Mouse (Mus musculus) hindlimb bud, embryonic 11.5 days (tissue): ENCODE results near the gene Nbea.
A peak's percentile ranks its signal among the peaks of the same experiment; 100 is the strongest.
"Not testable (repeated sequence)": the region's sequence is repeated elsewhere in the genome, so short reads cannot be mapped to it uniquely, and the experiment has no call there.

Experiments used
- DNase-seq: peaks from one replicate; pipeline ENCODE4 v3.0.0-alpha.2; 2012; ENCODE audit warnings: low read depth, low spot score; ENCODE audit errors: extremely low spot score

Nbea gene

DNA sequence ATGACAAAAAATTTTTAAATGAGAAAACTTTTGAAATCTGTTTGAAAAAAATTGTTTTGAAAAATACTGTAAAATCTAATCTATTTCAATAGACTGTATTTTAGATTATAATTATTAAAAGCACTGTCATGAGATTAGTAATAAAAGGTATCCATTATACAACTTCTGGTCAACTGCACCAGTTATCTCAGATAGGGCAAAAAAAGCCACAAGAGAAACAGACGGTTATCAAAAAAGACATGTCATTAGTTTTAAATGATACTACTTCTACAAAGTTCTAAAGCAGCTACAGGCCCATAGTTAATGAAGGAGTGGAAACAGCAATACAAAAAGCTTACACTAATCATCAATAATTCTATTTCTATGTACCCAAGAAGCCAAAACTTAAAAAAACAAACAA, 144.0 kb downstream of the Nbea start:
- no peak for DNase-seq

DNA sequence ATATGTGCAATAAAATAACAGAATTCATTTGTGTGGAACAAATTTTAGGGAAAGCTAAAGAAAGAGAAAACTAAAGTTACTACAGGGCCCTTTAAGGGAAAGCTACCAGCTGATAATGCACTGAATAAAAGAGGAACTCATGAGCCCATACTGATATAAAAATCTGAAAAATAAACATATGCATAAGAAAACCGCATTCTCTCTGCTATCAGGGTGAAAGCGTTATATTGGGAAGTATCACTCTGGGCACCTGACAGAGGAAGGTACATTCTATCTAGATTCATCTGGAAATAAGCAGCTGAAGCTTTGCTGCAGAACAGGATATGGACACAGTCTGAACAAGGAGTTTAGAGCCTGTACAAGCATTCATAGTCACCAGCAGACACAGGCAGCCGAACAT, 148.9 kb downstream of the Nbea start:
- DNase-seq, result no peak

DNA sequence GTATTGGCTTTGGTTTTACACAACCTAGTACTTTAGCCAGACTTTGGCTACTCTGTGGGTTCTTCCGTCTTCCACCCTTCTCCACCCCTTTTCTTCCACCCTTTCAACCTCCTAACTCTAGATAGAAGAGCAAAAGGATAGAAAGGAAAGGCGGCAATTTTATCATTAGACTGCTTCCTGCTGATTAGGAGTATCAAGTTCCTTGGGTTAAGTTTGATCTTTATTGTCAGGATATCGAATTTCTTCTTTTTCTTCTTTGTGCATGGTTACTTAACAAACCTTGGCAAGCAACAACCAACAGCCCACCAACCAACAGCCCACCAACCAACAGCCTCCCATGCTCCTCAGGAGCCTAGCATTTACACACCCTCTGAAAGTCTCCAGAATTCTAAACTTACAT, 165.0 kb downstream of the Nbea start:
- DNase-seq, result no peak

DNA sequence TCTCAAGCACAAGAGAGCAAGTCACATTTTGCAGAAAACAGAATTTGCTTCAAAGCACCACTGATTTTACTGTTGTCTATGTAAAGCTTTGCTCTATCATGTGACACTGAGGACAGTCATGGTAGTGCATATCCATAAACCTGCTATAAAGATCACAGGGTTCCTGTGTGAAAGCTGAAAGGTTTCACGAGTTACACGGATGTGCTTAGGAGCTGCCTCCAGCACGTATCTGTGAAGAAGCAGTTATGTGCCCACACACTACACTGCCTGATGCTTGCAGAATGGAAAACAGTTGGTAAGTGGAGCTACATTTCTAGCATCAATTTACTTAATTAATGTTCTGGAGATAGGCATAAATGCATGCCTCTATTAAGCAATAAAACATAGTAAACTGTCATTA, 172.4 kb downstream of the Nbea start:
- no peak for DNase-seq

DNA sequence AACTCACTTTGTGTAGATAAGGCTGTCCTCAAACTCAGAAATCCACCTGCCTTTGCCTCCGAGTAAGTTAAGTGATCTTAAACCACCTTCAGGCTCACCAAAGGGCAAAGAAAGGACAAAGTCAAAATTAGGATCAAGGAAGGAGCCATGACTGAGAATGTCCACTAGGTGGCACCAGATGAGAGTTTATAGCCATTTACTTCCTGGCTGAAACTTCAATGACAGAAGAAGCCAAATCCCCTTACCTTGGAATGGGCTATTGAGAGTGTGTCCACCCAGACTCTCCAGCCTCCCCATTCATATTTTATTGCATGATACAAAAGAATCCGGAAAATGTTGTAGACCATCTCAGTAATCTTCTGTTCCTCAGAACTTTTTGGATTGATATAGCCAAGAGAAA, 175.5 kb downstream of the Nbea start:
- peak; percentile 54 for DNase-seq

DNA sequence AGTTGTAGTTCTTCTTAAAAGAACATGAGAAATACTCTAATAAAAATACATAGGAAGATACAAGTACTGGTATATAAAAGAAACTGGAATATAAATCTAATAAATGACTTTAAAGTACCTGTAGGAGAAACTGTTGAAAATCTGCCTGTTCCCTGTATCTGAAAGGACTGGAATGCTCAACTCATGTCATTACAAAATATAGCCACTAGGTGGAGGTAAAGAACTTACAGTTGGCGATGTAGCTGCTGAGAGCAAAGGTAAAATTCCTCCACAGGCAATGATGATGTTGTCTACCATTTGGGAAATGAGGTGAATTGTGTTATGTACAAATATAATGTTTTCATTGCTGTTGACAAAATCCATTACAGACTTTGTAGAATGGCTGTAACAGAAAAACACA, 183.2 kb downstream of the Nbea start:
- DNase-seq, result peak; percentile 77

DNA sequence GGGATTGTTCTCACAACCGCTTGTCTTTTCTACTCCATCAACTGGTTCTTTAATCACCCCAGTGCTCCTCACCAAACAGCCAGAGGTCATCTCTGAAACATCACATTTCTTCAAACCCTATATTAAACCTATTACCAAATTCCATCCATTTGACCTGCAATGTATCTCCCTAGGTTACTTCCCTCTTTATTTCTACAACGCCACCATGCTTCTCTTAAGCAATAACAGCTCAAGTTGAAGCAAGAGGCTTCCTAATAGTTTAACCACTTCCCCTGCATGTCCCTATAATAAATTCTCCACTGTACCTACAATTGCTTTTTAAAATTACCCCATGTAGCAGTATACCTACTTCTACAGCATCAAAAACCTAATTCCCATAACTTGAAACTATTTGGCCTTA, 205.1 kb downstream of the Nbea start:
- no peak for DNase-seq

DNA sequence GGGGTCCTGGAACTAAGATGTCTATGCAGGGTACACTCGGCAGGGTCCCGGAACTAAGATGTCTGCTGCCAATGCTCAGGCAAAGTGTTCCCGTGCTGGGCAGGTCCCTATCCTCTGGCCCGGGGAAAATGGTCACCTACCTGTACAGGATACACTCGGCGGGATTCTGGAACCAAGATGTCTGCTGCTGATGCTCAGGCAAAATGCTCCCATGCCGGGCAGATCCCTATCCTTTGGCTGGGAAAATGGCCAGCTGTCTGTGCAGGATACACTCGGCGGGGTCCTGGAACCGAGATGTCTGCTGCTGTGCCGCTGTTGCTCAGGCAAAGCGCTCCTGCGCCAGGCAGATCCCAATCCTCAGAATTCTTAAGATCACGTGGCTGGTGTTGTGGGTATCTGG, 206.5 kb downstream of the Nbea start:
- not testable (repeated sequence) for DNase-seq

DNA sequence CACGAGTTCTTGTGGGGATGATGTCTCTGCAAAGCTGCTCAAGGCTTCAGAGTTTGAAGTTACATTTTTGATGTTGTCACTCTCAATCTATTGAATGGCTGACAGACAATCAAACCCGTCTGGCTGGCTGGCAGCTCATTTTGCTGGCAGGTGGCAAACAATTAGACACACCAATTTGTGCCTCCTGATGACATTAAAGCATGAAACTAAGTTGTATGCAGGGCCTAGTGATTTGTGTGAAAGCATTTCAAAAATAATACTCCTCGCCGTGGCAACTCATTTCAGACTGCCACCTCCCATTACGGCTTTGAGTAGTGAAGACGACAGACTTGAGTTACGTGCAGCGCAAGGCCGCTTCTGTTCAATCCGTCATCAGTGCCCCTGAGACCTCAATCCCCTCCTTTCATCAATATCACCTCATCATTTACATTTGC, 217.8 kb downstream of the Nbea start:
- no peak for DNase-seq

DNA sequence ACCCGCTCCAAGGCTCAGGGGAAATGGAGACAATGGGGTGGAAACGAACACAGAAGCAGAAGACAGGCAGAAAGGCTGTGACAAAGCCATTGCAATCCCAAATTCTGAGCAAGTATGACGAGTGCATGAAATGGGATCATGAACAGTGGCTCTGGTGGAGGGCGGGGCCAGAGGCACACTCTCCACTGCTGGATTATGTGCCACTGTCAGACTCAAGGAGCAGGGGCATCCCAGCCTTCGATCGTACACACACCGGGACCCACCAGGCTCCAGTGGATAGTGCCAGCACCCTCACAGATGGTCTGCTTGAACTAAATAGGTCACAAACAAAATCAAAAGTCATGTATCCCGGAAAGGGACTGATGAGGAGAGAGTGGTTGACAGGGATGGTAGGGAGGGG, 220.5 kb downstream of the Nbea start:
- no peak for DNase-seq

DNA sequence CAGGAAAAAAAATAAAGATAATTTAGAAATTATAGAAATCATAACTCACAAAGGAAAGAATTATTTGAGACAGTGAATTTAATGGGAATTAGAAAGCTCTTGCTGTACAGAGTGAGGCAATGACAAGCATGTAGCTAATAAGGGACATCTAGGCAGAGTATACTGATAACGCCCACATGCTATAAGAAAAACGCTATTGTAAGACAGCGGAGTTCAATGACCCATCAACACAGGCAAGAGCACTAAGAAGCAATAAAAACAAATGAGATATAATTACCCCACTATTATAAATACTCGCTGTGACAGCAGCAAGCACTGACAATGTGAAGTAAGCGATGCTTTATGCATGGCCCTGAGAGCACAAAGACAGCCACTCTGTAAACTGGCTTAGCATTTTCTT, 233.5 kb downstream of the Nbea start:
- DNase-seq, result no peak

DNA sequence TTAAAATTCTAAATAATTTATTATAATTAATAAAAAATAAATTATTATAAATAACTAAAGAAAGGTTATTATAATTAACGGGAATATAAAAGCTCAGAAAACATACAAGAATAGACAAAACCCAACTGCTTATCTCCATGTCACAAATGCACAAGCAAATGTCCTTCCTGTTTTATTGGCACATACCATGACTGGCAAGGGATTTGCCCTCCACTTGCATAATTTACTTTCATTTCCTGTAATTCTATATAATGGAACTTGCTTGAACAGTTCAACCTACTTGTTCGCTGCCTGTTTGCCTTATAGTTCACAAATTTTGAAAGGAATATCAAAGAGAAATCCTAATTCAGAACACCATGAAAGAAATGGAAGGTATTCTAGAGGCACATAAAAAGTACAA, 234.4 kb downstream of the Nbea start:
- no peak for DNase-seq

DNA sequence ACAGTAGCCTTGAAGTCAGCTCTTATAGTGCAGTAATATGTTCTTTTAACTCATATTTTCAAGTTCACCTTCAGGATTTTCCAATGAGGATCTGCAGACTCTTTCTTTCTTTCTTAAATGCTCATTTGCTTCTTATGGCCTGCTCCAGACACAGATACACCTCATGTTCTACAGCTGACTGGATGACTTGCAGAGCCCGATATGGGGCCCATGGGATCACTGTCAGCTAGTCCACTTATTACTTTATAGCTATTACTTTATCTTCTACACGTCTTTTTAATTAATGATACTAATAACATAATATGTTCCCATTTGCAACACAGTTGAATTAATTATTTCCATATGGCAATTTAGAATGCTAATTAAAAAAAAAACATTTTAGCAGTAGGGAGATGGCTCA, 256.2 kb downstream of the Nbea start:
- DNase-seq, result no peak

DNA sequence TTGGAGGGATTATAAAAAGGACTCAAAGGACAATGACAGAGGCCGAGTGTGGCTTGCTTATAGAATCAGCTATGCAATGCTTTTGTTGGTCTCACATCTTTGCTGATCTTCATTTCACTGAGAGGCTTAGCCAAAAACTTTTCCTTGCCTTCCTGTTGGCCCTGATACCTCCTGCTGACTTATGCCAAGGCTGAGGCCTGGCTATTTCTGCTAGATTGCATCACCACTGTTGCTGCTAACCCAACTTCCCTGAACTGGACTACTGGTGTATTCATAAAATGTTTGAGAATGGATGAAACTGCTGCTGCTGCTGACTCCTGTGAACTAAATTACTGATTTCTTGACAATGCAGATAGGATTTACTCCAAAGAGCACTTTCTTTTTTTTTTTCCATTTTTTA, 274.2 kb downstream of the Nbea start:
- no peak for DNase-seq

DNA sequence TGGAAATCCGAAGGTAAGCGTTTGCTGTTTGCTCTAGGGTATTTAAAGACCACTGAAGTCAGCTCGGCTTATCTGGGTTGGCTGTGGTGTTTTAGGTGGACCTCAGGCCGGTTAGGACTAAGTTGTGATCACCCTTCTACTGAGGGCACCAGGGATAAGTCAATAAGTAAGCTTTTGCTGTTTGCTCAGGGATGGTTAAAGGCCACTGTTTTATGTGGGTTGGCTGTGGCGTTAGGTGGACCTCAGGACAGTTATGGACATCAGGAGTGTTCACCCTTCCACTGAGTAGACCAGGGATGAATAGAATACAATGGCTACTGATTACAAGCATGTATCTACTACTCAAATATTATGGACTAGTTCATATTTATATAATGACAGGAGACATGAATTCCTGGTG, 292.9 kb downstream of the Nbea start:
- no peak for DNase-seq

DNA sequence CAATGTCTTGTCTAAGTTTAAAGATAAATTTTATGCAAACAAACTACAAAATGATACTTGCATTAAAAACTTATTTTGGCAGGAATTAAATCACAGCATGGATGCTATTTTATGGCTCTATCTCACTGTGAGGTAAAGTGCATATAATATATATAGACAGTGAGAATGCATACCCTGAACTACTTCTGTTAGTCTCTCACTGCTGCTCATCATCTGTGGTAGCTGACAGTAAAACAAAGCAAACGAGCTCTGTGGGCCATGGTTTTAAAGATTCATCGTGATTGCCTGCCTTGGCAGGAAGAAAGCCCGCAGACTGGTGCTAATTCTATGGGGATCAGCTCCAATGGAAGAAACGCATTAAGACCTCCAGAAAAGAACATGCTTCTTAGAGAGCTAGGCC, 294.3 kb downstream of the Nbea start:
- no peak for DNase-seq

DNA sequence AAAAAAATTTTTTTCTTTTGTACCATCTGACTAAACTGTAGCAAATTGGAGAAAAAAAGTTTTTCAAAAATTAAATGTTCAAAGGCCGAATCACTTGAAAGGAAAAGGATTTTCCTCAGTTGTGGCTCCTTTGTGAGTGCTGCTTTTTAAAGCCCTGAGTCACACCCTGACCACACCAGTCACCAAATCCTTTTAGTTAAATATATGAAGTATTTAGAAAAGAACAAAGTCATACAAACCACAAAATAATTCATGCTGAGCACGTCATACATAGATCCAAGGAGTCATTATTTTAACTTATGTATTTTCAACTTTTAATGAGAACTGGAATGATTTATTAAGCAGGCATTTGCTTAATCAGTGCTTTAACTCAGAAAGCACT, 295.7 kb downstream of the Nbea start:
- DNase-seq, result no peak

DNA sequence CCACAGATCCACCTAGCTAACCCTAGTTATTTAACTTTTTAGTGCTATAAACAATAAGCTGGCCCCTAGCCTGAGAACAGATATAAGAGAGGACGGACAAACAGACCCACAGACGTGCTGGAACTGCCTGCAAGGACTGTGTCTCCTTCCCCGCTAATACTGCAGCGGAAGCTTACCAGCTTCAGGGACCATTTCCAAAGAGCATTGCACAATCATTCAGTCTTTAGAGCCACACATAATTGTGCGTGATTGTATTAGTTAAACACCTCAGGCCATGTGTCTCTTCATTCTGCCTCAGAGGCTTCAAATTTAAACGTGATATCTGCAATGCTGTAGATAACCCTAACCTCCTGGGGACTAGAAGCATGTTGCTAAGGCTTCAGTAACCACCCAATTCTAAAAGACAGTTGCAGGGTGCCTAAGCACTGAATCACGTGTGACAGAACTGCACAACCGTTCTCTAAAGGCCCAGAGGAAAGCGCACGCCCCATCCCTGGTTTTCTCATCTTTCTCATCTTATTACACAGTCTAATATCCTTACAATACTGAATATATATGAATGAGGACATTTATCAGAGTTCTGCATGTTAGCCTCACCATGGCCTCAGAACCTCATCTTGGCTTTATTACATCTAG, 296.2 kb downstream of the Nbea start:
- no peak for DNase-seq

DNA sequence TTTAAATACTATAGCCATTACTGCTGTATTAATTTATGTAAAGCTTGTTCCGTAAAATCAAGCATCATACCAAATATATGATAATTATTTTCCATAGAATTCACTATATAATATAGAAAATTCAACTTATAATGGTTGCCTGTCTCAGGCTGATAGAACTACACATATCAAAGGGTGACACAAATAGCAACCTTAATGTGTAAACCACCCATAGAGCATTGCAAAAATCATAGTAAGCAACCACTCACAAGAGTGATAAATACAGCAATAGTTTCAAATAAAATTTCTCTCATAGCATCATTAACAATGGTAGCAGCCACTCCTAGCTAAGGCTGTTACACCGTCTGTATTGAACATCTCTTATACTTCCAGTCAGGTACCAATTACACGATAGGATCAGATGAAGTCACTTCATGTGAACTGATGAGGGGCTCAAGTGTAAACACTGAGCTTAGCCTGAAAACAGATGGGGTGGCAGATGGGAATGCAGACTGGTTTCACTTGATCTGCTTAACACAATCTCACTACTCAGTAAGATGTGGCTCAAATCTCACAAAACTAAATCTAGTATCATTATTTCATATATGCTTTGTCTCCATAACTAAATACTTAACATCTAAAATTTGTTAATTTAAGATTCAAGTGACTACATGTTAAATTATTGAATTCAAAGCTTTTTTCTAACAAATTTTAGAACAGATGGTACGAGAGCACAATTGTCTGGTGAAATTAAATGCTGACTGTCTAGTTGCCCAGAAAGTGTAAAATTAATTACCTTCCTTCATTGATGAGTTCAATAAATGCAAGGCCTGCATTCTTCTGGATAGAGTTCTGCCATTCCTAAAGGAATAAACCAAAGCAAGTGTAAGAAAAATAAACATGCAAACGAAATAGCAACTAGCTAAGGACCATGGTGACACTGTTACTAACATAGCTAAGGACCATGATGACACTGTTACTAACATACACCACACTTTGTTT, 310.3 kb downstream of the Nbea start:
- no peak for DNase-seq

DNA sequence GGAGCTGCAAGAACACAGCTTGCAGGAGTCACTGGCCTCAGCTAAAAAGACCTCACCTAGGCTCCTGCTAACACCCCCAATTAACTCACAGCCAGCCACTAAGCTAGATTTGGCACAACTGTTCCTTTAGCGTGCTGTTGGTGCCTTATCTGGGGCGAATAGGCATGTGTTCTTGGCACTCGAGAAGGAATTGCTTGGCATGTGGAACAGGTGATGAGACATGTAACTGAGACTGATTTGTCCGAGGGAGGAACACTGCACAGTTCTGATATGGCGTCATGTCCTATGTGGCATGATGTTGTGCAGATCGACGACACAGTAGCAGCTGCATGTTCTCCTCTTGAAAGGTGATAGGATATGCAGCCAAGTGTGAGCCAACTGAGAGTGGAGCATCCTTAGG, 331.0 kb downstream of the Nbea start:
- DNase-seq, result no peak

DNA sequence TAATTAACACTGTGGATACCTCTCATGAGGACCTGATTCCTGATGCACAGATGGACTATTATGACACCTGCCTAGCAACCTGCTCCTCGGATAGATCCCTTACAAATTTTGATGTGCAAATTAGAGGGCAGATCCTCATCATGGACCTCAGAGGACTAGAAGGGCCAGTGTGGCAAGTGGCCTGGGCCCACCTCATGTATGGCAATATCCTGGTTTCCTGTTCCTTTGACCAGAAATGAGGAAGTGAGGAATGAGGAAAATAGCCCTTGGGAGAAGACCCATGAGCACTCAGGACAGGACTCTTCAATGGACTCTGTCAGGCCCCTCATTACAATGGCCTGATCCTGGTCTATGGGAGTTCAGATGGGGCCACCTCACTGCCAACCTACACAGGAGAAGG, 336.4 kb downstream of the Nbea start:
- DNase-seq, result no peak

DNA sequence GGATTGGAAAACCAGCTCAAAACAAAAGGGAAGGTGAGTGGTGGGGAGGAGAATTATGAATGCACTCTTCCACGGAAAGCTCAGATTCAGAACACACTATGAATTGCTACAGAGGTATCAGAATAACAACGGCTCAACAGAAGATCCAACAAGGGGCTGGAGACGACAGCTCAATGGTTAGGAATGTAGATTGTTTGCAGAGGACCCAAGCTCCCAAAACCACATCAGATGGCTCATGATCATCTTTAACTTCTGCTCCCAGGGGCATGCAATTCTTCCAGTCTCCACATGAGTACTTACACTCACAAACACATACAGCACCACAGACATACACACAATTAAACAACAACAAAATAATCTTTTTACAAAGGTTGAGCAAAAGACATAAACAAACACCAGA, 346.3 kb downstream of the Nbea start:
- DNase-seq, result no peak

DNA sequence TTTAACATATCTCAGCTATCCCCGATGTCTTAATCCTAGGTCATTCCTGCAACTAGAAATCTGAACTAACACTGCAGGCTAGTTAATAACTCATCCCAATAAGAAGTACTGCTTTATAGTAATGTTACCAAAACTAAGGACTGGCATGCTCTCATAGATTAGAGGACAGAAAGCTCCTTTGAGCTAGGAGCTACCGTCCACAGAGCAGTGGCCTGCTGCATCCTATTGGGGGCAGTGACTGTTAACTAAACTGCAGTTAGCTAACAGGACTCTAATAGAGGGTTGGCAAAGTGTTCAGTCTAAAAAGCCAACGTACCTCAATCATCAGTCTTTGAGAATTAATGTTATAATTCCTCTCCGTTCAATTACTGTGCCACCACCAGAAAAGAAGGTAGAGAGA, 348.3 kb downstream of the Nbea start:
- no peak for DNase-seq
